Mouse (Mus musculus): Measurements from ENCODE around the gene Faf1. TPM values are rescaled to one million over a fixed set of nuclear protein-coding genes. Genes with fewer than 3 reads are reported as not detected.

The Faf1 gene
- polyA plus RNA-seq, 1 experiment, result 2.0 TPM

- TF ChIP-seq GATA1 (IDR thresholded peaks at IDR 0.05; ENCODE audit: borderline replicate concordance, low read length) (no peak), FLI1 (IDR thresholded peaks at IDR 0.05; ENCODE audit: low read length) (no peak)
- peaks cover 7% of the 10 kb centered on the region for H3K36me3 ChIP-seq (replicated peaks; ENCODE audit: low read length)
- H3K27me3 ChIP-seq (replicated peaks), result no peaks in the 10 kb centered on the region
- peak overlapping the region; percentile 16 for H3K4me3 ChIP-seq (replicated peaks)
- H3K9me3 ChIP-seq, result no peaks in the 10 kb centered on the region
- peaks cover 7% of the 10 kb centered on the region; the same call in 1 of the 2 replicates for H3K4me1 ChIP-seq
Measured at GRCm38 (mm10) chr4:109760501-109760900, 84.1 kb downstream of the Faf1 start.

- Histone ChIP-seq H3K4me3 (replicated peaks) (no peak overlapping the region), H3K27me3 (replicated peaks) (no peaks in the 10 kb centered on the region), H3K9me3 (no peaks in the 10 kb centered on the region), H3K36me3 (replicated peaks; ENCODE audit: low read length) (peaks cover 2% of the 10 kb centered on the region), H3K4me1 (peaks cover 7% of the 10 kb centered on the region; the same call in 1 of the 2 replicates)
- TF ChIP-seq FLI1 (IDR thresholded peaks at IDR 0.05; ENCODE audit: low read length) (no peak), GATA1 (IDR thresholded peaks at IDR 0.05; ENCODE audit: borderline replicate concordance, low read length) (no peak)
Measured at GRCm38 (mm10) chr4:109762768-109763501, 86.5 kb downstream of the Faf1 start.

- Histone ChIP-seq H3K4me1 (no peaks in the 10 kb centered on the region), H3K9me3 (no peaks in the 10 kb centered on the region), H3K27me3 (replicated peaks) (no peaks in the 10 kb centered on the region), H3K4me3 (replicated peaks) (no peak overlapping the region), H3K36me3 (replicated peaks; ENCODE audit: low read length) (peaks cover 2% of the 10 kb centered on the region)
- TF ChIP-seq FLI1 (IDR thresholded peaks at IDR 0.05; ENCODE audit: low read length), result no peak
Measured at GRCm38 (mm10) chr4:109769071-109769470, 92.7 kb downstream of the Faf1 start.

- Histone ChIP-seq H3K27me3 (replicated peaks) (no peaks in the 10 kb centered on the region), H3K9me3 (no peaks in the 10 kb centered on the region), H3K36me3 (replicated peaks; ENCODE audit: low read length) (no peaks in the 10 kb centered on the region), H3K4me1 (peaks cover 14% of the 10 kb centered on the region), H3K4me3 (replicated peaks) (no peak overlapping the region)
- no peak for TF ChIP-seq FLI1 (IDR thresholded peaks at IDR 0.05; ENCODE audit: low read length)
- no peak for TF ChIP-seq GATA1 (IDR thresholded peaks at IDR 0.05; ENCODE audit: borderline replicate concordance, low read length)
Measured at GRCm38 (mm10) chr4:109782577-109783114, 106.3 kb downstream of the Faf1 start.

- Histone ChIP-seq H3K9me3 (no peaks in the 10 kb centered on the region), H3K4me1 (peaks cover 14% of the 10 kb centered on the region), H3K4me3 (replicated peaks) (no peak overlapping the region), H3K36me3 (replicated peaks; ENCODE audit: low read length) (no peaks in the 10 kb centered on the region), H3K27me3 (replicated peaks) (no peaks in the 10 kb centered on the region)
- TF ChIP-seq GATA1 (IDR thresholded peaks at IDR 0.05; ENCODE audit: borderline replicate concordance, low read length), result no peak
Measured at GRCm38 (mm10) chr4:109789347-109790001, 113.1 kb downstream of the Faf1 start.

GRCm38 (mm10) chr4:109792331-109792730 lies 115.9 kb downstream of the Faf1 start:
- Histone ChIP-seq H3K4me3 (replicated peaks) (no peak overlapping the region), H3K36me3 (replicated peaks; ENCODE audit: low read length) (peaks cover 6% of the 10 kb centered on the region), H3K9me3 (no peaks in the 10 kb centered on the region), H3K27me3 (replicated peaks) (no peaks in the 10 kb centered on the region), H3K4me1 (peaks cover 3% of the 10 kb centered on the region)
- TF ChIP-seq GATA1 (IDR thresholded peaks at IDR 0.05; ENCODE audit: borderline replicate concordance, low read length), result no peak
- TF ChIP-seq FLI1 (IDR thresholded peaks at IDR 0.05; ENCODE audit: low read length), result no peak

GRCm38 (mm10) chr4:109793072-109793471 lies 116.7 kb downstream of the Faf1 start:
- Histone ChIP-seq H3K27me3 (replicated peaks) (no peaks in the 10 kb centered on the region), H3K36me3 (replicated peaks; ENCODE audit: low read length) (peaks cover 8% of the 10 kb centered on the region), H3K4me3 (replicated peaks) (no peak overlapping the region), H3K9me3 (no peaks in the 10 kb centered on the region), H3K4me1 (no peaks in the 10 kb centered on the region; the same call in 1 of the 2 replicates)
- no peak for TF ChIP-seq FLI1 (IDR thresholded peaks at IDR 0.05; ENCODE audit: low read length)
- no peak for TF ChIP-seq GATA1 (IDR thresholded peaks at IDR 0.05; ENCODE audit: borderline replicate concordance, low read length)

- H3K9me3 ChIP-seq, result no peaks in the 10 kb centered on the region
- no peaks in the 10 kb centered on the region for H3K27me3 ChIP-seq (replicated peaks)
- no peak overlapping the region for H3K4me3 ChIP-seq (replicated peaks)
- no peaks in the 10 kb centered on the region; the same call in 1 of the 2 replicates for H3K4me1 ChIP-seq
- TF ChIP-seq GATA1 (IDR thresholded peaks at IDR 0.05; ENCODE audit: borderline replicate concordance, low read length) (no peak), FLI1 (IDR thresholded peaks at IDR 0.05; ENCODE audit: low read length) (no peak)
- H3K36me3 ChIP-seq (replicated peaks; ENCODE audit: low read length), result peaks cover 19% of the 10 kb centered on the region
Measured at GRCm38 (mm10) chr4:109797511-109798182, 121.3 kb downstream of the Faf1 start.

- no peak for TF ChIP-seq FLI1 (IDR thresholded peaks at IDR 0.05; ENCODE audit: low read length)
- no peak for TF ChIP-seq GATA1 (IDR thresholded peaks at IDR 0.05; ENCODE audit: borderline replicate concordance, low read length)
- Histone ChIP-seq H3K4me3 (replicated peaks) (no peak overlapping the region), H3K9me3 (no peaks in the 10 kb centered on the region), H3K4me1 (no peaks in the 10 kb centered on the region), H3K36me3 (replicated peaks; ENCODE audit: low read length) (peaks cover 5% of the 10 kb centered on the region), H3K27me3 (replicated peaks) (no peaks in the 10 kb centered on the region)
Measured at GRCm38 (mm10) chr4:109806408-109806807, 130.0 kb downstream of the Faf1 start.

All from megakaryocyte, embryonic 14.5 days (primary cell).